Mouse (Mus musculus) spleen, adult 2 months (tissue): Measurements from ENCODE around the gene Gm7697.
A peak's percentile ranks its signal among the peaks of the same experiment; 100 is the strongest.
"Not testable (repeated sequence)": the region's sequence is repeated elsewhere in the genome, so short reads cannot be mapped to it uniquely, and the experiment has no call there.

Experiments
- CTCF ChIP-seq: fragments of 200-500 bp; IDR thresholded peaks from 2 replicates; pipeline ENCODE4 v1.5.1; 2011; ENCODE audit warnings: mild to moderate bottlenecking, inconsistent platforms; ENCODE audit not compliant: insufficient read depth, insufficient read length, insufficient replicate concordance; ENCODE audit errors: extremely low read depth
- POLR2A ChIP-seq: fragments of 200-500 bp; IDR thresholded peaks from 2 replicates; pipeline ENCODE4 v1.6.1; 2011; ENCODE audit warnings: low read depth, low read length, inconsistent platforms

- not testable (repeated sequence) for TF ChIP-seq POLR2A
- TF ChIP-seq CTCF = 0 out of 2 replicates have a peak, but pooled peaks have one; percentile 5
Measured at GRCm38 (mm10) chr8:69547208-69547607, 24.4 kb upstream of the Gm7697 start.
